Mouse (Mus musculus) common myeloid progenitor, adult 5-6 weeks (primary cell): ENCODE results near the gene Piwil1. TPM values are rescaled to one million over a fixed set of nuclear protein-coding genes. Genes with fewer than 3 reads are reported as not detected.

ENCODE experiments used
- ATAC-seq: replicated peaks from 2 replicates; pipeline ENCODE4 v1.8.0; 2016; ENCODE audit warnings: low read depth, mild to moderate bottlenecking, moderate TSS enrichment, inconsistent platforms; ENCODE audit not compliant: poor library complexity, severe bottlenecking
- total RNA-seq: library from RNA; stranded (forward); fragments of 200-1000, 187-1606 nt; gene quantifications from 2 replicates; pipeline ENCODE4 v1.2.3, GENCODE M21; 2017

Piwil1 gene
- not detected in 2 replicates for total RNA-seq

DNA sequence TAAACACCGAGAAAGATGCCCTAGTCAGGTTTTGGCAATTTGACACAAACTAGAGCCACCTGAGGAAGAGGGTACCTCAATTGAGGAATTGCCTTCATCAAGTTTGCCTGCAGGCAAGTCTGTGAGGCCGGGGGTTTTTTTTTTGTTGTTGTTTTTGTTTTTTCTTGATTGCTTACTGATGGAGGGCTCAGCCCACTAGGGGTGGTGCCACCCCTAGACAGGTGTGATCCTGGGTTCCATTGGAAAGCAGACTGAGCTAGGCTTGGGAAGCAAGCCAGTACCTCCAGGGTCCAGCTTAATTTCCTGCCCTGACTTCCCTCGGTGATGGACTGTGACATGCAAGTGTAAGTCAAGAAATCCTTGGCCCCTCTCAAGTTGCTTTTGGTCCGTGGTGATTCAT is at the start of gene Piwil1:
Gene Piwil1 (plus strand): TSS at position 301 of the 400 bp plus-strand sequence.
- no peak for ATAC-seq

DNA sequence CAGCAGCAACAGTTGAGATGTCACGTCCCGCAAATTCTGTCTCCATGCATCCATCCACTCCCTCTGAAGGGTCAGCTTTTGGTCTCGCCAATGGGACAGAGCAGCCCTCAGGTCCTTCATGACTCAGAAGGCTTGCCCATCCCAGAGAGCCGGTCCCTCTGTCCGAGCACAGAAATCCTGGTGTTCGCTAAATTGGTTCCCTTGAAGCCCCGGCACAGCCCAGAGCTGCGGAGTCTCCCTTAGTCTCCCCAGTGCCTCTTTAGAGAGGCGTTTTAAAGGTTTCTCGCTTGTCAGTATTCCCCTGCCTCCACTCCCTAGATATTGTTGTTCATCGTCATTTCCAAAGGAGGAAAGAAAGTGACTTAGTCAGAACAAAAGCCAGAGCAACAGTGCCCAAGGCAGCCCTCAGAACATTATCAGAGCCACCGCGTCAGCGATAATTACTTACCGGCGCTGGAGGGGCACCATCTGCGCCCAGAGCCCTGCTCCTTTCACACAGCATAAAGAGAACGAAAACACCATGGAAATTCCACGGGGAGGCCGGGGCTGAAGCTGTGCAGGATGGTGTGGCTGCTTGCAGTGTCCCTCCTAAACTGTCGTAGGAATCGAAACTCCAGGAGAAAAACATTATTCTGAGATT is 45.7 kb upstream of the Piwil1 start:
- ATAC-seq, result no peak

DNA sequence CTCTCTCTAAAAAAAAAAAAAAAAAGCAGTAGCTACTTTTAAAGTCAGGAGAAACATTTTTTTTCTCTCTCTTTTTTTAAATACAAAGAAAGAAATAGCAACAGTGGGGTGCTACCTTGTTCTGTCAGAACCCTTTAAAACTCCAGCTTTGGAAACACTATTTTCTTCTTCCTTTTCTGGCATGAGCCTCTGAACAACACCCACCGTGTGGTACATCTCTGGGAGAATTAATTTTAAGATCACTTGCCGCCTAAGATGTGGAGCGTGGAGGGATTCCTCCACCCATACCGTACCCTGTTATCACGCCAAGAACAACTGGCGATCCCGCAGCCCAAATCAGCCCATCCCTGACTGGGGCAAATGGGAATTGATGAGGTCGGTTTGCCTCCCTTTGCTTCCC is 42.2 kb upstream of the Piwil1 start:
- no peak for ATAC-seq

DNA sequence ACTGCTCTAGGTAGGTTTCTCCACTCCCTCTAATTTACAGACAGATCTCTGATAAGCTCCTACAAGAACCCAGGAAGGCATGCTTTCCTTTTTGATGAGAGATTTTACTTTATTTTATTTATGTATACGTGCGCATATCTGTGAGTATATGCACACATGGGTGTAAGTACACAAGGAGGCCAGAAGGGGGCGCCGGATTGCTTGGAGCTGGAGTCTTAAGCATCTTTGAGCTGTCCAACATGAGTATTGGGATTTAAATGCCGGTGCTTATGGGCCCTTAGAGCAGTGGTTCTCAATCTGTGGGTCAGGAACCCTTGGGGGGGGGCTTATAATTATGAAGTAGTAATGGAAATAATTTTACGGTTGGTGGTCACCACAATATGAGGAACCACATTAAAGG is 39.4 kb upstream of the Piwil1 start:
- ATAC-seq, result no peak

DNA sequence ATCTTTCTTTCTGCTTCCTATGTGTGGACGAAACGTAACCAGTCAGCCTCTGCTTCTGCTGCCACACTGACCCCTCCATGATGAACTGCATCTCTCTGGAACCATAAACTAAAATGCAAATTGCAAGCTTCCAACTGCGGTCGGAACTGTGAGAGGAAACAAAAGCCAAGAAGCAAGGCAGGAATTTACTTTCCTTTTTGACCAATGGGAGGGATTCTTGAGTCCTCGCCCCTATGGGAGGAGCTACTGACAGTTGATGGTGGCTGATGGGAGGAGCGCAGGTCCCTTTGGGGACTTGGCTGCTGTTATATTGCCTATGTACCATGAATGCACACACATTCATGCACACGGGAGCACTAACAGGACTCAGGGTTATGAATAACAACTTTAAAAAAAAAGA is 38.3 kb upstream of the Piwil1 start:
- ATAC-seq, result no peak

DNA sequence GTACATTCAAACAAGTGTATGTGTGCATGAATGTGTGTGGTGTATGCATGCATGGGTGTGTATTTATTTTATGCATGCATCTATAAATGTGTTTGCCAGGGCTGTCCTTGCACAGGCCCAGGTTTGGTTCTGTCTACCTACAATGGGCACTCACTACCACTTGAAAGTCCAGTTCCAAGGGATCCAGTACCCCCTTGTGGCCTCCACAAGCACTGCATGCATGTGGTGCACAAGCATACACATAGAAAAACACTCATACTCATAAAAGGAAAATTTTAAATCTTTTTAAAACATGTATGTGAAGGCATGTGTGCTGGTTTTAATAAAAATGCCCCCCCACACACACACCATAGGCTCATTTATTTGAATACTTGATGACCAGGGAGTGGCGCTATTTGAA is 37.3 kb upstream of the Piwil1 start:
- no peak for ATAC-seq

DNA sequence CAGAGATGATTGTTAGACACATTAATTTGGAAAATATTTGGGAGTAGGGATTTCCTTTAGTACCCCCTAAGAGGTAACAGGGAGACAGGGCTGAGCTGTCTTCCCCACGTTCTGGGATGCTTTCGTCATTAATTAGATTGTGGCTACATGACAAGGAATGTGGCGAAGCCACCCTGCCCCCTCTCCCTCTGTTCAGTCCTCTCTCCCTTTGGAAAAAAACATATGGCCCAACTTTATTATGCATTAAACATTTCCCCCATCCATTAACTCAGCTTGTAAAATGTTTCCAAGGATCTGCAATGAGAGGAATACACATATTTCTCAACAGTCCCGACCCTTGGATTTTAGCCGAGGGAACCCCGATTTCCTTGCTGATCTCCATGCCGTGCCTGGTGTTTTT is 35.0 kb upstream of the Piwil1 start:
- ATAC-seq, result no peak

DNA sequence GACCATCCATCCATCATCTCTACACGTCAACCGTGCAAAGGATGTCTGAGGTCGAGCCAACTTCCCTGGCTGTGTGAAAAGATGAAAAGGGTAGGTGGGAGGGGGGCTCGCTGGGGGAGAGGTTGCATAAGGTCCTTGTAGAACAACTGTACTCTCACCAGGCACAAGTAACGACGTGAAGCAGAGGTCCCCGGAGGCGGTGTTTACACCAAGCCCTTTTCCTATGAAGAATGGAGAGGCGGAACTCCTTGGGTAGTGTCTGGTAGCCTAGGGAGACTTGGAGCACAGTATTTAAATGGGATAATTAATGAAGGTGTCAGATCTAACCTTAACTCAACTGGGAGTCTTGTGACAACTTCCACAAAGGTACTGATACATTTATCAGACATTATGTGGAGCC is 28.2 kb upstream of the Piwil1 start:
- no peak for ATAC-seq

DNA sequence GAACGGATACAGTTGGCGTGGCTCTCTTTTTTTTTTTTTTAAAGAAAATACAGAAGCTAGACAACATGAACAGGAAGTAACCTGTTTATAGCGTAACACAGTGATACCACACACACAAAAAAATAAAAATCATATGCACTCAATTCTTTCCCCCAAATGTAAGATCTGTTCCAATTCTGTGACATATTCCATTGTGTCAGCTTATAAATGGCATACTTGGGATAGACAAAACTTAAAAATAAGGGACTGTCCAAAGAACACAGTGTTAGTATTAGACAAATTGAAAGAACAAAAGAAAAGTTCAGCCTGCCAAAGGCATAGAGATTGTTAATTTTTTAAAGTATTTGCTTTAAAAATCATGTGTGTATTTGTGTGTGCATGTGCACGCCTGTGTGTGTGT is 25.0 kb upstream of the Piwil1 start:
- ATAC-seq, result no peak

DNA sequence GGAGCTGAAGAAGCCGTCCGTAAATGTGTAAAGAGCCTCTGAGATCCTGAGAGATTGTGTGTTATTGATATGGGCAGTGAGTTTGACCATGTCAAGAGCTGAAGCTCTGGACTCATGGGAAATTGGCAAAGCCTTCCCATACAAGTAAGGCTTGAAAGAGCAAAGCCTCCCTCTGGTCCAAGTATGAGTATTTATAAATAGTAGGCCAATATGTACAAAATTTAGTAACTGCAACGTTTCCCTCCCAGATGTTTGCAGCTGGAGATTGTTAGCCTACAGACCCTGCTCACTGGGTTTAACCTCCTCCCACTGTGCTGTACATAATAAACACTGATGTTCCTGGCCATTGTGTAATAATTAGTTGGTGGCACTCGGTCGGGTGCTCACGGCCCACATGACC is 24.5 kb upstream of the Piwil1 start:
- no peak for ATAC-seq

DNA sequence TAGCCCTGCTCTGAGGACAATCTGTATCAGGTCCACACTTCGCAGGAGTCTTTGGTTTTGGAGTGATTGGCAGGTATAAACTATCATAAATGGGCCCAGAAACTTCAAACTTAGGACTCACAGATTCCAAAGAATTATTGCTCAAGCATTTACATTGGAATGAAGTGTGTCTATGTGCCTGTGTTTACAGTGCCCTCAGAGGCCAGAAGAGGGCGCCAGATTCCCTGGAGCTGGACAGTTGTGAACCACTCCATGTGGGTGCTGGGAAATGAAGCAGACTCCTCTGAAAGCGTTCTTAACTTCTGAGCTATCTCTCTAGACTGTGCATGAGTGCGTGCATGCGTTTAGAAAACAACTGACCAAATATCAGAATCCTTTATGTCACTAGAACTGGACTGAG is 20.9 kb upstream of the Piwil1 start:
- ATAC-seq, result no peak

DNA sequence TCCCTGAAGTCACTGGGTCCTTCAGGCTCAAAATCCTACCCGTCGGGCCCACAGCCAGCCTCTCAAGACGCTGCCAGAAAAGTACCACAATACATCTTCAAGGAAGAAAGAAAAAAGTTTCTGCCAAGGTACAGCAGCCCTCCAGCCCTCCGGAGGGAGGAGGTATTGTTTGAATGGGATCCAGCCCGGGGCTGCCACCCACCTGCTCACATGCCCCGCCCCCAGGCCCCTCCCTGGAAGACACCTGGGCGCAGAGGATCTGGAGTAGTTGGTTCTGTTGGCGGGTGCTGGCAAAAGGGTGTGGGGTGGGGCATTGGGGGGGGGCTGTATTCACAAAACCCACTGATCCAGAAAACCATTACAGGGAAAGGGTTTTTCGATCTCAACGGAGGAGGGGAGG is 18.1 kb upstream of the Piwil1 start:
- ATAC-seq, result no peak

DNA sequence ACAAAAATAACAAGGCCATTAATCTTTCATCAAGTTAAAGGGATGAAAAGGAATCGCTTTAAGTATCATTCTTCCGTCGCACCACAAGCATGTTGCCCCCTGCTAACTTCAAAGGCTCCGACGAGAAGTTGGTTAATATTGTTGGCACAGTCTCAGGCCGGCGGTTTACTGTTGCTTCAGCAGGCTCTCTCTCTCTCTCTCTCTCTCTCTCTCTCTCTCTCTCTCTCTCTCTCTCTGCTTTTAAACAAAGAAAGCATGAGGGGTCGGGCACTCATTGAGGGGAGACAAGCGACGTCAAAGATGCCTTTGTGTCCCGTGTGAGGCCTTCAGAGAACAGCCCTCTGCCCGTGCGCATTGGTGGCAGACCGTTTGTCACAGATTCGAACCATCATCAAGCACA is 17.7 kb upstream of the Piwil1 start:
- no peak for ATAC-seq

DNA sequence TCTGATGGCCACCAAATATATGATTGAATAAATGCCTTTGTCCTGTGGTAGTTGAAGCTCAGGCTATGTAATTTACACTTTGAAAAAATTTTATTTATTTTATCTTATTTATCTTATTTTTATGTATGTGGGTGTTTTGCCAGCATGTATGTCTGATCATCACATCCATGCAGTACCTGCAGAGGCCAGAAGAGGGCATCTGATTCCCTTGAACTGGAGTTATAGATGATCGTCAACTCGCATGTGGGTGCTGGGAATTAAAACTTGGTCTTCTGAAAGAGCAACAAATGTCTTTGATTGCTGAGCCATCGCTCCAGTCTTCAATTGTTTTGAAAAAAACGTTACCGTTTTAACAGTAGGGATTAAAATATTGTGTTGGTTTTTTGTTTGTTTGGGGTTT is 15.2 kb upstream of the Piwil1 start:
- no peak for ATAC-seq

DNA sequence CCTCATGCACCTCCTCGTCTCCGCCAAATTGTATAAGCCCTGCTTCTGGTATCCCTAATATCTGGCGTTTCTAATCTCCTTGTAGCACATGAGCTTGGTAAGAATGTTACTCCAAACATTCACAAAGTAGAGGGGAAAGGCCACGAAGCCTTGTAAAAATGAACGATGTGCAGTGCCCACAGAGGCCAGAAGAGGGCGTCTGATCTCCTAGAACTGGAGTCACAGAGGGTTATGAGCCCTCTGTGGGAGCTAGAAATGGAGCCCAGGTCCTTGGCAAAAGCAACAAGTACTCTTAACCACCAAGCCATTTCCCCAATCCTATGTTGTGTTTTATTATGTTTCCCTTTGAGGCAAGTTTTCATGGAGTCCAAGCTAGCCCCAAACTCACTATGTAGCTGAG is 8.2 kb upstream of the Piwil1 start:
- no peak for ATAC-seq

DNA sequence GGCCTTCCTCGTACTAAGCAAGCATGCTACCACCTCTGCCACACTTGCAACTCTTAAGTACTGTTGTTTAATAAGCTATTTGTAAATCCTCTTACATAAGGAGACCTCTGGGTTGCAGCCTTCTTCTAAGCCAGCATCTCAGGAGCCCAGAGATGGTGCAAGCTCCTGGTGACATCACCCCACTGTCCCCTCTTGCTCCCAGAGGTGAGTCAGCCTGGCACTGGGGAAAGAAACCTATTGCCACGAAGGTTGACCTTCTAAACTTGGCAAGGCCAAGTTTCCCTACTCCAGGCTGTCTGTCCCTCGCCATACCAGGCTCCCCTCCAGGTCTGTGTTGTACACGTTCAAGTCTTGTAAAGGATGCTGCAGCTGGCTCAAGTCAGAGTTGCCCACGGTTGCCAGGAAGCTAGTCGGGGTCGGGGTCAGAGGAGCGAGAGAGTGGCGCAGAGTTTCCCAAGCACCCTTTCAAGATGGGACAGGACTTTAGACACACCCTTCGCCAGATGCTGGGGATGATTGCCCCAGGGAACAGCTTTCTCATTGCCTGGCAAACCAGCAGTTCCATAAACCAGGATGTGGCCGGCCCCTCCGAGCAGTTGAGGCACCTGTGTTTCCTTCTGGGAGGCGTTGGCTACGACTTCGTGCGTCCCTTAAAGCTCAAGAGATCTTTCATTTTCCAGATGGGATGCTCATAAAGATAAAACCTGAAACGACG is 7.6 kb upstream of the Piwil1 start:
- no peak for ATAC-seq

DNA sequence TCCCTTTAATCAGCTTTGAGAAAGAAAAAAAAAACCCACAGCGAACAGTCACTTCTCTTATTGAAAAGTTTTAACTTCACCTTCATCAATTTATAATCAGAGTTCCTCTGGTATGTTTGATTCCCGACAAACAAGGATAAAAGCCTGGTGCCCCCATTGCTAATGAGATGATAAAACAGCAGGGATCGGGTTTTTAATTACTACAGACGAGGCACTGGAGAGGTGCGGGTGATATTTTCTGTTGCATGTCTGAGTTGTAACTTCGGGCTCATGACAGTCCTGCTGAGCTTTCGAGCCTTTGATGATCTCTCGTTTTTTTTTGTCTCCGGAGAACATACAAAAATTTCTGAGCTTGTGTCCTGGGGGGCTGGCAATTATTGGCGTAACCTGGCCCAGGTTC is 5.5 kb upstream of the Piwil1 start:
- ATAC-seq, result no peak

DNA sequence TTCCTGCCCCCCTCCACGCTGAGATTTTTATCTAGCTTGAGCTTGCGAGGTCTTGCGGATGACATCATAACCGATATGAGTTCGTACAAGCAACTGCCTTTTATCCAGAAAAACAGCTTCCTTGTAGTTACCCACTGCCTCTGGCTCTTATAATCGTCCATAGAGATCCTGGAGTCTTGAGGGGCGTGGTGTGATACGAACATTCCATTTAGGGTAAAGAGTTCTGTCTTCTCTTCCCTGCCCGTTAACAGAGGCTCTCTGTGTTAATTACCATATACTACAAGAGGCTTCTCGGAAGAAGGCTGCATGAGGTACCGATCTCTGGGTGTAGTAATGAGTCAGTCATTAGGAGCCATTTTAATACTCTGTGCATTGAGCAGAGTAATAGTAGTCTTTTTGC is 1.6 kb upstream of the Piwil1 start:
- ATAC-seq, result no peak

DNA sequence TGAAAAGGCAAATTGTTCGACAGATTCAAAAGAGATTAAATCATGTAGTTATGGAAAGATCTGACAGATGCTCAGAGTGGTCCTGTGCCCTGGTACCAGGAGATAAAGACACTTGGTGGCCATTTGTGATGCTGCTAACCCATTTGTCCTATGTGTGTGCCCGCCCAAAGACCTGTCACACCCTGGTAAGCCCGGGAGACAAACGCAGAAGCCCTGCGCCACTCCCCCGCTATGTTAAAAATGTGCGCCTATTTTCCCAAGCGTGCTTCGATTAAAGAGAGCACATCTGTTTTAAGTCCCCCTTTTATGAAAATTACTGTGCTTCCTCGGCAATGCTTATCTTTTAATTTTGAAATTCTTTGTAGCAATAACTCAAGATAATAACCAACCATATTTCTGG is 1.4 kb downstream of the Piwil1 start:
- ATAC-seq, result no peak

DNA sequence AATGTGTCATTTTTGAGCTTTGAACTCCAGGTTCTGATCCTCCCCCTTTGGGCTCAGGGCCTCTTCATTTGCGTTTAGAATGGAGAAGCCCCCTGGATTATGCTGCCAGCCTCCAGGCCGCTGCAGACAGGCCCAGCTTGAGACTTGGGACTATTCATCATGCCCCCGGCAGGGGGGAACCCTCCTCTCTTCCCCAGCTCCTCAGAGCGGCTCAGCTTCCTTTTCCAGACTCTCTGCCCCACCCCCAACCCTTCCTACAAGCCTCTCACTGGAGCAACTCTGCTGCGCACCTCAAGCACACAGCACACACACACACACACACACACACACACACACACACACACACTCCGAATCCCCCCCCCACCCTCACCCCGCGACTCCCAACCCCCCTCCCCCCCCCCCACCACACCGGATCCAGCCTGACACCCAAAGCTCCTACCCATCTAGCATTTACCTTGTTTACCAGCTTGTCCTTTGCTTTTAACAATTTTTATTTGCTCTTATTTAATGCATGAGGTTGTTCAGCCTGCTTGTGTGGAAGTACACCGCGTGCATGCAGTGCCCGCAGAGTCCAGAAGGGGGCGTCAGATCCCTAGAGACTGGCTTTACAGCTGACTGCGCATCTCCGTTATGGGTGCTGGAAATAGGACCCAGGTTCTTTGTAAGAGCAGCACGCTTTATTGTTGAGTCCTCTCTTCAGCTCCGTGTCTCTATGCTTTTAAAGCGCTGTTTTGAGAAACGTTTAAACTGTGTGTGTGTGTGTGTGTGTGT is 2.0 kb downstream of the Piwil1 start:
- ATAC-seq, result no peak

DNA sequence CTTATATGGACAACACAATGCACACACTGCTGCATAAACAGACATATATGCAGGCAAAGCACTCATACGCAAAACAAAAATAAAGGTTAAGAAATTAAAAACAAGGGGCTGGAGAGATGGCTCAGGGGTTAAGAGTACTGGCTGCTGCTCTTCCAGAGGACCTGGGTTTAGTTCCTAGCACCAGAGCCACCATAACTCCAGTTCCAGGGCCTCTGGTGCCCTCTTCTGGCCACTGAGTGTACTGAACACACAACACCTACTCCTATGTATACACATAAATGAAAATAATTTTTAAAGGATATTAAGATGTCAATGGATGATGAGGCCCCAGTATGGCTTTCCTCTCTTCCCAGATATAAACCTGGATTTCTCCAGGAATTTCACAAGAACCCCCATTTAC is 4.1 kb downstream of the Piwil1 start:
- ATAC-seq, result no peak
